Comparison of ENCODE assay signal across 22 mouse cellular contexts in genomic region chr9:105719851-105720395, GRCm38 (mm10).
DNase-seq lines count a peak whose midpoint lies in the region; ATAC-seq and TF ChIP-seq lines count a peak whose summit lies in the region.
"Had no signal": no experiment of that assay in that cellular context is flagged by ENCODE, and none has a peak within 500 bp of the region (broad histone marks: within the 10 kb centered on the region; RNA-seq: fewer than 3 reads in every experiment).

No protein-coding gene starts in this region.

- no peak overlapping the region for H3K4me2 ChIP-seq in embryonic facial prominence, embryonic 12.5 days (replicated peaks)
- H3K4me2 ChIP-seq: forebrain, embryonic 13.5 days; heart, embryonic 15.5 days; intestine, embryonic 15.5 days; midbrain, embryonic 15.5 days; neural tube, embryonic 13.5 days had no signal

- no peaks in the 10 kb centered on the region for H3K27me3 ChIP-seq in embryonic facial prominence, embryonic 12.5 days
- H3K27me3 ChIP-seq: forebrain, embryonic 13.5 days; heart, embryonic 15.5 days; intestine, embryonic 15.5 days; midbrain, embryonic 15.5 days; neural tube, embryonic 13.5 days had no signal

- WGBS in embryonic facial prominence, embryonic 12.5 days = 51% methylated on average over 5 of the region's 5 CpGs

- H3K36me3 ChIP-seq in embryonic facial prominence, embryonic 12.5 days = no peaks in the 10 kb centered on the region
- H3K36me3 ChIP-seq: heart, embryonic 15.5 days; hindbrain, embryonic 10.5 days; intestine, embryonic 15.5 days; midbrain, embryonic 15.5 days; neural tube, embryonic 13.5 days had no signal

- intact Hi-C loops in heart, postnatal 36 days (cut with DNase I) = no loop called here
- intact Hi-C loops in gastrocnemius, postnatal 36 days (cut with DNase I) = no loop called here

- H3K27ac ChIP-seq in embryonic facial prominence, embryonic 12.5 days = peak overlapping the region; percentile 69; the same call in 1 of the 2 replicates
- no peak overlapping the region; the same call in 1 of the 2 replicates for H3K27ac ChIP-seq in layer of hippocampus, adult 2 months
- H3K27ac ChIP-seq: forebrain, embryonic 13.5 days; heart, embryonic 15.5 days; hindbrain, embryonic 10.5 days; intestine, embryonic 15.5 days; midbrain, embryonic 15.5 days; neural tube, embryonic 13.5 days; stomach, postnatal 0 days had no signal

- H3K9me3 ChIP-seq in embryonic facial prominence, embryonic 12.5 days = no peaks in the 10 kb centered on the region
- H3K9me3 ChIP-seq: forebrain, embryonic 13.5 days; heart, embryonic 15.5 days; hindbrain, embryonic 10.5 days; intestine, embryonic 15.5 days; midbrain, embryonic 15.5 days; neural tube, embryonic 13.5 days had no signal

- TF ChIP-seq CTCF in layer of hippocampus, adult 2 months (conservative IDR thresholded peaks at IDR 0.05) = no peak

- no peak overlapping the region for H3K4me3 ChIP-seq in embryonic facial prominence, embryonic 12.5 days
- no peak overlapping the region for H3K4me3 ChIP-seq in layer of hippocampus, adult 2 months
- H3K4me3 ChIP-seq: forebrain, embryonic 13.5 days; heart, embryonic 15.5 days; hindbrain, embryonic 10.5 days; intestine, embryonic 15.5 days; midbrain, embryonic 15.5 days; neural tube, embryonic 13.5 days had no signal

- H3K9ac ChIP-seq in embryonic facial prominence, embryonic 12.5 days = no peak overlapping the region
- H3K9ac ChIP-seq: forebrain, embryonic 13.5 days; heart, embryonic 15.5 days; intestine, embryonic 15.5 days; midbrain, embryonic 15.5 days; neural tube, embryonic 13.5 days had no signal

- ATAC-seq in embryonic facial prominence, embryonic 12.5 days (ENCODE audit: insufficient number of reproducible peaks, insufficient read depth, low FRiP score, low TSS enrichment) = no peak
- ATAC-seq: forebrain, embryonic 13.5 days; hindbrain, embryonic 16.5 days; intestine, embryonic 15.5 days; midbrain, embryonic 15.5 days had no signal

- peaks cover 3% of the 10 kb centered on the region; the same call in 1 of the 2 replicates for H3K4me1 ChIP-seq in embryonic facial prominence, embryonic 12.5 days
- H3K4me1 ChIP-seq: heart, embryonic 15.5 days; intestine, embryonic 15.5 days; midbrain, embryonic 15.5 days had no signal

- DNase-seq in heart, adult 18-20 months = peak; percentile 11 to 19
- no peak for DNase-seq in heart, postnatal 36 days
- DNase-seq in ES-CJ7 (ENCODE audit: low read depth, low spot score) = peak; percentile 69
- DNase-seq in ovary, postnatal 36 days (ENCODE audit: low spot score) = peak; percentile 39
- DNase-seq in layer of hippocampus, adult 2 months (ENCODE audit: low spot score in 2 of 2) = no peak
- DNase-seq in gastrocnemius, postnatal 36 days = no peak
- DNase-seq: adrenal gland, adult 8-10 months; cerebellum, adult 2 months; kidney, adult 8-10 months; kidney, postnatal 10 days; layer of hippocampus, postnatal 36 days; liver; lung, postnatal 4 days had no signal

Comparison
In these comparisons a context has a peak if more than half of its experiments do, and no peak if none do; other contexts are left out.
1. DNase-seq: peak in heart, adult 18-20 months (2 of 2), ES-CJ7 (single experiment) and ovary, postnatal 36 days (single experiment); none in heart, postnatal 36 days (0 of 2), layer of hippocampus, adult 2 months (0 of 2) and gastrocnemius, postnatal 36 days (0 of 2).